Mouse (Mus musculus) adrenal gland, postnatal 14 days (tissue): ENCODE results near the gene Znrf3. TPM values are rescaled to one million over a fixed set of nuclear protein-coding genes. Genes with fewer than 3 reads are reported as not detected.
A peak's percentile ranks its signal among the peaks of the same experiment; 100 is the strongest.

Source experiments
- DNase-seq: peaks from one replicate; pipeline ENCODE4 v3.0.0; 2021; ENCODE audit warnings: mixed read lengths
- total RNA-seq: library from RNA; stranded (reverse); gene quantifications from 2 replicates; pipeline ENCODE4 v1.2.3, GENCODE M21; 2021

The Znrf3 gene
- total RNA-seq, 1 experiment from 2014 or later, result 25.0 TPM

- peak; percentile 27 for DNase-seq
Observed at GRCm38 (mm10) chr11:5318035-5318775, 126.4 kb downstream of the Znrf3 start.

GRCm38 (mm10) chr11:5314796-5315195 is 129.9 kb downstream of the Znrf3 start:
- peak; percentile 73 for DNase-seq

- no peak for DNase-seq
Observed at GRCm38 (mm10) chr11:5314330-5314741, 130.3 kb downstream of the Znrf3 start.

- DNase-seq, result no peak
Observed at GRCm38 (mm10) chr11:5307024-5307905, 137.4 kb downstream of the Znrf3 start.

- no peak for DNase-seq
Observed at GRCm38 (mm10) chr11:5306017-5306416, 138.6 kb downstream of the Znrf3 start.

- DNase-seq, result no peak
Observed at GRCm38 (mm10) chr11:5304526-5304925, 140.1 kb downstream of the Znrf3 start.

- DNase-seq, result no peak
Observed at GRCm38 (mm10) chr11:5298007-5298372, 146.7 kb downstream of the Znrf3 start.

GRCm38 (mm10) chr11:5297148-5298006 is 147.3 kb downstream of the Znrf3 start:
- peak; percentile 91 for DNase-seq

GRCm38 (mm10) chr11:5296576-5297115 is 148.0 kb downstream of the Znrf3 start:
- peak; percentile 26 for DNase-seq

- no peak for DNase-seq
Observed at GRCm38 (mm10) chr11:5294805-5295204, 149.8 kb downstream of the Znrf3 start.

GRCm38 (mm10) chr11:5290691-5291090 is 154.0 kb downstream of the Znrf3 start:
- peak; percentile 78 for DNase-seq

GRCm38 (mm10) chr11:5289826-5290580 is 154.6 kb downstream of the Znrf3 start:
- no peak for DNase-seq

- no peak for DNase-seq
Observed at GRCm38 (mm10) chr11:5283987-5284386, 160.7 kb downstream of the Znrf3 start.

GRCm38 (mm10) chr11:5280932-5281331 is 163.7 kb downstream of the Znrf3 start:
- DNase-seq, result no peak

- no peak for DNase-seq
Observed at GRCm38 (mm10) chr11:5278463-5278862, 166.2 kb downstream of the Znrf3 start.

- no peak for DNase-seq
Observed at GRCm38 (mm10) chr11:5277307-5277971, 167.2 kb downstream of the Znrf3 start.

GRCm38 (mm10) chr11:5275216-5275615 is 169.4 kb downstream of the Znrf3 start:
- no peak for DNase-seq

- no peak for DNase-seq
Observed at GRCm38 (mm10) chr11:5272536-5273234, 172.0 kb downstream of the Znrf3 start.

GRCm38 (mm10) chr11:5272066-5272360 is 172.6 kb downstream of the Znrf3 start:
- DNase-seq, result no peak
